Comparison of ENCODE assay signal across 14 mouse cellular contexts in genomic region chr4:133629191-133629590, GRCm38 (mm10).
"Had no signal": no experiment of that assay in that cellular context is flagged by ENCODE, and none has a peak within 500 bp of the region (broad histone marks: within the 10 kb centered on the region; RNA-seq: fewer than 3 reads in every experiment).

No protein-coding gene starts in this region.

- H3K4me3 ChIP-seq: layer of hippocampus, adult 2 months; limb, embryonic 15.5 days; liver, embryonic 12.5 days; lung, embryonic 15.5 days; megakaryocyte, embryonic 14.5 days; midbrain, embryonic 15.5 days had no signal

- DNase-seq: kidney, postnatal 10 days; kidney, postnatal 4 days; lung, postnatal 14 days; right cerebral cortex, postnatal 14 days; thymus, postnatal 25 days had no signal

- H3K9ac ChIP-seq: limb, embryonic 15.5 days; liver, embryonic 12.5 days; lung, embryonic 15.5 days; midbrain, embryonic 15.5 days had no signal

- H3K27ac ChIP-seq: layer of hippocampus, adult 2 months; limb, embryonic 15.5 days; liver, embryonic 12.5 days; lung, embryonic 15.5 days; macrophage; midbrain, embryonic 15.5 days; stomach, postnatal 0 days had no signal

- H3K27me3 ChIP-seq: limb, embryonic 15.5 days; liver, embryonic 12.5 days; lung, embryonic 15.5 days; megakaryocyte, embryonic 14.5 days; midbrain, embryonic 15.5 days had no signal

- ATAC-seq: liver, embryonic 12.5 days; midbrain, embryonic 15.5 days had no signal

- H3K4me2 ChIP-seq: limb, embryonic 15.5 days; liver, embryonic 12.5 days; lung, embryonic 15.5 days; midbrain, embryonic 11.5 days; midbrain, embryonic 15.5 days had no signal

- H3K9me3 ChIP-seq: limb, embryonic 15.5 days; liver, embryonic 12.5 days; lung, embryonic 15.5 days; megakaryocyte, embryonic 14.5 days; midbrain, embryonic 15.5 days had no signal
